Mouse (Mus musculus) adrenal gland, postnatal 14 days (tissue): ENCODE data around the gene Panx1. TPM values are rescaled to one million over a fixed set of nuclear protein-coding genes. Genes with fewer than 3 reads are reported as not detected.

ENCODE experiments used
- DNase-seq: peaks from one replicate; pipeline ENCODE4 v3.0.0; 2021; ENCODE audit warnings: mixed read lengths
- total RNA-seq: library from RNA; stranded (reverse); gene quantifications from 2 replicates; pipeline ENCODE4 v1.2.3, GENCODE M21; 2021

Panx1 gene
- total RNA-seq, 1 experiment from 2014 or later, result 9.4 TPM

GRCm38 (mm10) chr9:15023049-15023448 is 22.2 kb downstream of the Panx1 start:
- DNase-seq, result no peak

GRCm38 (mm10) chr9:15021156-15021555 is 24.1 kb downstream of the Panx1 start:
- peak; percentile 18 for DNase-seq

- no peak for DNase-seq
These were observed 24.7 kb downstream of the Panx1 start for GRCm38 (mm10) chr9:15020561-15021080.

- DNase-seq, result peak; percentile 2
These were observed 26.5 kb downstream of the Panx1 start for GRCm38 (mm10) chr9:15018756-15019131.

GRCm38 (mm10) chr9:15017791-15018755 is 27.2 kb downstream of the Panx1 start:
- peak; percentile 4 for DNase-seq

- DNase-seq, result peak; percentile 87
These were observed 29.9 kb downstream of the Panx1 start for GRCm38 (mm10) chr9:15015223-15015956.

GRCm38 (mm10) chr9:15007566-15007965 is 37.7 kb downstream of the Panx1 start:
- no peak for DNase-seq

GRCm38 (mm10) chr9:15004298-15004685 is 41.0 kb downstream of the Panx1 start:
- no peak for DNase-seq

- DNase-seq, result peak; percentile 54
These were observed 41.5 kb downstream of the Panx1 start for GRCm38 (mm10) chr9:15003676-15004297.

GRCm38 (mm10) chr9:15002995-15003613 is 42.2 kb downstream of the Panx1 start:
- peak; percentile 65 for DNase-seq

- DNase-seq, result no peak
These were observed 46.5 kb downstream of the Panx1 start for GRCm38 (mm10) chr9:14998790-14999189.

GRCm38 (mm10) chr9:14997271-14998055 is 47.8 kb downstream of the Panx1 start:
- DNase-seq, result no peak

GRCm38 (mm10) chr9:14995525-14995924 is 49.8 kb downstream of the Panx1 start:
- no peak for DNase-seq

GRCm38 (mm10) chr9:14988606-14989293 is 56.5 kb downstream of the Panx1 start:
- no peak for DNase-seq

GRCm38 (mm10) chr9:14983141-14983540 is 62.1 kb downstream of the Panx1 start:
- DNase-seq, result no peak

GRCm38 (mm10) chr9:14982683-14983082 is 62.6 kb downstream of the Panx1 start:
- DNase-seq, result no peak

- no peak for DNase-seq
These were observed 63.6 kb downstream of the Panx1 start for GRCm38 (mm10) chr9:14981539-14982155.

GRCm38 (mm10) chr9:14974251-14975232 is 70.7 kb downstream of the Panx1 start:
- no peak for DNase-seq

GRCm38 (mm10) chr9:14973762-14974161 is 71.5 kb downstream of the Panx1 start:
- DNase-seq, result no peak
